Mouse (Mus musculus) midbrain, embryonic 10.5 days (tissue): ENCODE measurements around the gene Dhrs13. TPM values are rescaled to one million over a fixed set of nuclear protein-coding genes. Genes with fewer than 3 reads are reported as not detected.
A peak's percentile ranks its signal among the peaks of the same experiment; 100 is the strongest.

Experiments
- DNase-seq: peaks from one replicate; pipeline ENCODE4 v3.0.0-alpha.2; 2017; ENCODE audit warnings: low spot score
- H3K27ac ChIP-seq: fragments of 300-500 bp; sonication (generic); replicated peaks from 2 replicates; pipeline ENCODE4 v1.5.1; 2016; ENCODE audit warnings: mild to moderate bottlenecking
- H3K27me3 ChIP-seq: fragments of 300-500 bp; sonication (generic); 2 replicates; pipeline ENCODE4 v1.6.1; 2016; ENCODE audit warnings: low read depth, mild to moderate bottlenecking; ENCODE audit not compliant: poor library complexity, severe bottlenecking
- H3K36me3 ChIP-seq: fragments of 300-500 bp; sonication (generic); 2 replicates; pipeline ENCODE4 v1.6.1; 2016; ENCODE audit warnings: mild to moderate bottlenecking, moderate library complexity
- H3K4me1 ChIP-seq: fragments of 300-500 bp; sonication (generic); 2 replicates; pipeline ENCODE4 v1.6.1; 2016
- H3K4me3 ChIP-seq: fragments of 300-500 bp; sonication (generic); 2 replicates; pipeline ENCODE4 v1.5.1; 2016; ENCODE audit warnings: mild to moderate bottlenecking, moderate library complexity
- H3K9me3 ChIP-seq: fragments of 300-500 bp; sonication (generic); replicated peaks from 2 replicates; pipeline ENCODE4 v1.6.1; 2016; ENCODE audit warnings: mild to moderate bottlenecking
- WGBS: fragments of 180-500 bp; shearing (Covaris S2); methylation state at CpG from one replicate; pipeline ENCODE4 v1.1.7; 2016; 5-methylcytosine and 5-hydroxymethylcytosine counted together
- polyA plus RNA-seq: library from polyadenylated mRNA; unstranded; fragments of >200 nt; fragmentation: Nextera tagmentation; extraction: Ambion mirVana; gene quantifications from 2 replicates; pipeline ENCODE4 v1.2.1, GENCODE M21; 2016

The Dhrs13 gene
- polyA plus RNA-seq, 1 experiment from 2014 or later = 17.7 TPM

DNA sequence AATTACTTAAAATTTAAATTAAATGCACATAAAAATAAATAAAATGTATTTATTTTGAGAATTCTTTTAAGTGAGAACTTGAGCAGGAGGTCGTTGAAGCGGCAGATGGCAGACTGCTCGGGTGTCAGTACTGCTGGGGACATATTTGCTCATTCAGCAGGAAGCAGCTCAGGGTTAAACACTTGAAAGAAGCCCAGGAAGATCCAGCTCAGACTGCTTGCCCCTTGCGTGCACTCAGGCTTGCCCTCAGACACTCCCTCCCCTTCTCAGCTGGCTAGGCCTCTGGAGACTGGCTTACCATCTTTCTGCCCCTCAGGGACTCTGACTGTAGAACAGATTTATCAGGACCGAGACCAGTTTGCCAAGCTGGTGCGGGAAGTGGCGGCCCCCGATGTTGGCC is 24.9 kb downstream of the Dhrs13 start:
- Histone ChIP-seq H3K27ac (no peak overlapping the region), H3K4me1 (no peaks in the 10 kb centered on the region), H3K4me3 (no peak overlapping the region), H3K27me3 (no peaks in the 10 kb centered on the region), H3K36me3 (peaks cover 77% of the 10 kb centered on the region), H3K9me3 (no peaks in the 10 kb centered on the region)
- no peak for DNase-seq
- WGBS = 83% methylated on average over 8 of the region's 8 CpGs

DNA sequence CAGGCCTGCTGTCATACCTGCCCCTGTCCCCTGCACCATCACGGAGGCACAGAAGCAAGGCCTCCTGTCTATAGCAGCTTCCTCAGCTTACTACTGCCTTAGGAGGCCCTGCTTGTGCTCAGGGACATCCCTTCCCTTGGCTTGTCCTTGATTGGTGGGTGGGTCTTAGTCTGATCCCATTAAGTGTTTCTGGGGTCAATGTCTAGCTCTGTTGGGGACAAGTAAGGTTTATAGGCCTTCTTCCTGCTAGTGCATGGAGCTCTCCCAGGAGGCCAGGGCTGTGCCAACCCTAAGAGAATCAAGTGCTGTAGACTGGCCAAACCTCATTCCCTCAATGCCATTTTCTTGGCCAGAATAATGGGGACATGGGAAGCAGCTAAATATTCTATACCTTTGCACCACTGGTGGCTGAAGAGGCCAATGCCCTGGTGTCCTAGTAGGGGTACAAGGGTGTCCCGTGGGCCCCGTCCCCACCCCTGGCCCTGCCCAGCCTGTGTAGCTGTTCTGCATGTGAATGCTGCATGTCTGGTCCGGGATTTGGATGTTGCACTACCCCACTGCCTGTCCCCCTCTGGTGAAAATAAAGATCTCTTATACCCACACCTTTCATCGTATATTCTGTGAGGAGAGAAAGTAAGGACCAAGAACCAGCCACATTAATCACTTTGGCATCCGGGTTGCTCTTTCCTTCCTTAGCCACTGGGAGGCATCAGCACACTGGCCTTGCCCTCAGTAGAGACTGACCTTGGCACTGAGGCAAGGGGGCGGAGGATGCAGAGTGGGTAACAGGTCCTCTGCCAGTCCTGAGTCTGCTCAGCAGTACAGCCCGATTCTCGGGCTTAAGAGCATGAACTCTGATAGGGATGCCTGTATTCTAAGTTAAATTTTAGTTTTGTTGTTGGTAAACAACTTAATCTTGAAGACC is 28.0 kb downstream of the Dhrs13 start:
- H3K4me1 ChIP-seq = no peaks in the 10 kb centered on the region
- DNase-seq = peak; percentile 41
- H3K9me3 ChIP-seq = no peaks in the 10 kb centered on the region
- H3K27ac ChIP-seq = no peak overlapping the region
- H3K27me3 ChIP-seq = no peaks in the 10 kb centered on the region
- no peak overlapping the region for H3K4me3 ChIP-seq
- H3K36me3 ChIP-seq = peaks cover 52% of the 10 kb centered on the region
- 72% methylated on average over 9 of the region's 9 CpGs for WGBS

DNA sequence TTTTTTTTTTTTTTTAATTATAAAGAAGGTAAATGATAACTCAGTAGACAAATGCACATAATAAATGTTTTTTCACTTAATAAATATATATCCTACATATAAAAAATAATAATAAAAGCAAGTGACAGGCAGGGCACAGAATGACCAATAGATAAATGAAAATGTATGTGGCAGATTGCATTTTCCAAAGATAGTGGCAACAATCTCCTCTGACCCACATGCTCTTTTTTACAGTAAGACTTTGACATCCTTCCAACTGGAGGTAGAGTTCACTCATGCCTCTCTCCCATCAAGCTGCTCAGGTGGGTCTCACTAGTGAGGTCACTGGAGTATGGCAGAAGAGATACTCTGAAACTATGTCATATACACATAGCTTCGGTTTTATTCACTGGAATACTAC is 30.5 kb downstream of the Dhrs13 start:
- H3K36me3 ChIP-seq = peaks cover 27% of the 10 kb centered on the region
- H3K27ac ChIP-seq = no peak overlapping the region
- no peak for DNase-seq
- H3K4me1 ChIP-seq = no peaks in the 10 kb centered on the region
- H3K9me3 ChIP-seq = no peaks in the 10 kb centered on the region
- WGBS = 79% methylated on average over 1 of the region's 1 CpGs
- H3K4me3 ChIP-seq = no peak overlapping the region
- no peaks in the 10 kb centered on the region for H3K27me3 ChIP-seq

DNA sequence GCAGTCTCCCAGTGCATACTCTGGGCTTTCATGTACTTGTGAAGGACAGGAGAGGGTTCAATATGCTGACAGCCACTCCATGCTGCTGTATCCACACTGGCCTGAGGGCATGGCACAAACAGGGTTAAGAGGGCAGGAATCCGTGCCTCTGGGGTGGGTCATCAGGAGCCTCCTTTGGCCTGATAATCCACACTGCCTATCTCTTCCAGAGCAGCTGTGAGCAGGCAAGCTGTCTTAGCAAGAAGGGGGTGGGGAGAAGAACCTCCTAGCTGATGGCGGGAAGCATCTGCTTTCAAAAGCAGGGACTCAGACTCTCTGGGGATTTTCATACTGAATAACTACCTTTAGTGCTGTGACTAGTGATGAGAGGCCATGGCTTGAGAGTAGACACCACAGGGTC is 33.8 kb downstream of the Dhrs13 start:
- Histone ChIP-seq H3K9me3 (no peaks in the 10 kb centered on the region), H3K4me1 (no peaks in the 10 kb centered on the region), H3K27ac (no peak overlapping the region), H3K4me3 (no peak overlapping the region), H3K36me3 (0 out of 2 replicates have a peak, but pooled peaks cover 5% of the 10 kb centered on the region), H3K27me3 (no peaks in the 10 kb centered on the region)
- WGBS = 49% methylated on average over 2 of the region's 2 CpGs
- DNase-seq = no peak

- Histone ChIP-seq H3K9me3 (no peaks in the 10 kb centered on the region), H3K27ac (no peak overlapping the region), H3K27me3 (no peaks in the 10 kb centered on the region), H3K4me3 (no peak overlapping the region), H3K36me3 (peaks cover 7% of the 10 kb centered on the region), H3K4me1 (no peaks in the 10 kb centered on the region)
- DNase-seq = no peak
- 73% methylated on average over 2 of the region's 2 CpGs for WGBS
Observed at GRCm38 (mm10) chr11:78066641-78067040, 34.6 kb downstream of the Dhrs13 start.

- Histone ChIP-seq H3K27ac (no peak overlapping the region), H3K36me3 (peaks cover 16% of the 10 kb centered on the region), H3K27me3 (no peaks in the 10 kb centered on the region), H3K4me3 (no peak overlapping the region), H3K4me1 (no peaks in the 10 kb centered on the region), H3K9me3 (no peaks in the 10 kb centered on the region)
- DNase-seq = no peak
- WGBS = 81% methylated on average over 5 of the region's 5 CpGs
Observed at GRCm38 (mm10) chr11:78067566-78067965, 35.5 kb downstream of the Dhrs13 start.

DNA sequence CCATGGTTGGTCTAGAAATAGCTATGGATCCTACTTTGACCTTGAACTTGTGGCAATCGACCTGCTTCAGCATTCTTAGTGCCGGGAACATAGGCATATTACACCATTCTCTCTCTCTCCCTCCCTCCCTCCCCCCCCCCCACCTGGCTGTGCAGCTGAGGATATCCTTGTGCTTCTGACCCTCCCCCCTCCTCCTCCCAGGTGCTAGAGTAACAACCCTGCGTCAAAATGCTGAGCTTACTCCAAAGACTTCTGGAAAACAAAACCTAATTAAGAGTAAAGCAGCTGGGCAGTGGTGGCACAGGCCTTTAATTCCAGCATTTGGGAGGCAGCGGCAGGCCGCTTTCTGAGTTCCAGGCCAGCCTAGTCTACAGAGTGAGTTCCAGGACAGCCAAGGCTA is 37.0 kb downstream of the Dhrs13 start:
- H3K9me3 ChIP-seq = no peaks in the 10 kb centered on the region
- 92% methylated on average over 5 of the region's 5 CpGs for whole genome bisulfite sequencing
- peaks cover 32% of the 10 kb centered on the region for H3K36me3 ChIP-seq
- DNase-seq = no peak
- H3K27me3 ChIP-seq = no peaks in the 10 kb centered on the region
- no peaks in the 10 kb centered on the region for H3K4me1 ChIP-seq
- no peak overlapping the region for H3K4me3 ChIP-seq
- no peak overlapping the region for H3K27ac ChIP-seq

GRCm38 (mm10) chr11:78069646-78070045 is 37.6 kb downstream of the Dhrs13 start:
- Histone ChIP-seq H3K36me3 (peaks cover 37% of the 10 kb centered on the region), H3K4me1 (no peaks in the 10 kb centered on the region), H3K27me3 (no peaks in the 10 kb centered on the region), H3K27ac (no peak overlapping the region), H3K9me3 (no peaks in the 10 kb centered on the region), H3K4me3 (no peak overlapping the region)
- WGBS = 81% methylated on average over 6 of the region's 6 CpGs
- DNase-seq = no peak

- Histone ChIP-seq H3K27ac (no peak overlapping the region), H3K36me3 (peaks cover 60% of the 10 kb centered on the region), H3K27me3 (no peaks in the 10 kb centered on the region), H3K4me1 (no peaks in the 10 kb centered on the region), H3K9me3 (no peaks in the 10 kb centered on the region), H3K4me3 (0 out of 2 replicates have a peak overlapping the region, but pooled peaks have one; percentile 2)
- WGBS = 79% methylated on average over 5 of the region's 5 CpGs
- DNase-seq = no peak
Observed at GRCm38 (mm10) chr11:78071938-78072337, 39.9 kb downstream of the Dhrs13 start.

DNA sequence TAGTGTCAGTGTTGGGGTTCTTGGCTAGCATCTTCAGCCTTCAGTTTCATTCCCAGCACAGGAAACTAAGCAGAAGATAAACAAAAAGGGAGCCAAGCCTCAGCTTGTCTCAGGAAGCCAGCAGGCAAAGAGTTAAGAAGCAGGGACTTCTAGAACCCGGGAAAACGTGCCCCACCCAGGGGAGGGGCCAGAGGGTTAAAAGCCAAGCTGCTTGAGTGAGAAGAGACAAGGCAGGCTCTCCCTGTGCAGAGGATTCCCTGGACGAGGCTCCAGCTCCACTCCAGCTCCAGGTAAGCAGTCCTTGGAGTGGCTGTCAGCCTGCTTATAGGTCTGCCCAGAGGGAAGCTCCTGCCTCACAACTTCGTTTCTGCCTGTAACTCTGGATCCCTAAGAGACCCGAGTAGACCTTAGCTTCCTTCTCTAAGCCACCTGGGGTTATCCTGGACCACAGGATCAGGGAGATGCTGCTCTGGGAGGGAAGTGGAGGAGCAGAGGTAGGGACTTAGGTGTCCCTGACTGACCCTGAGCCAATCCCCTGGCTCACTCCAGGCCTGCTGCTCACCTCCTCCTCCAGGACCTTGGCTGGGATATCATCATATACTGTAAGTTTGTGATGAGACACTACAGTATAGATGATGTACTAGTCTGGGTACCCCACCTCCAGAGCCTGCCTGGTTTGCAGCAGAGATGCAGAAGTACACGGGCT is 40.5 kb downstream of the Dhrs13 start:
- Histone ChIP-seq H3K4me1 (no peaks in the 10 kb centered on the region), H3K27me3 (no peaks in the 10 kb centered on the region), H3K9me3 (no peaks in the 10 kb centered on the region), H3K4me3 (peak overlapping the region; percentile 27), H3K27ac (peak overlapping the region; percentile 24; the same call in 1 of the 2 replicates), H3K36me3 (peaks cover 66% of the 10 kb centered on the region)
- DNase-seq = no peak
- WGBS = 30% methylated on average over 6 of the region's 6 CpGs

- Histone ChIP-seq H3K9me3 (no peaks in the 10 kb centered on the region), H3K4me1 (no peaks in the 10 kb centered on the region), H3K4me3 (no peak overlapping the region), H3K36me3 (peaks cover 74% of the 10 kb centered on the region), H3K27me3 (no peaks in the 10 kb centered on the region), H3K27ac (no peak overlapping the region)
- 93% methylated on average over 9 of the region's 9 CpGs for WGBS
- no peak for DNase-seq
Observed at GRCm38 (mm10) chr11:78073577-78074276, 41.6 kb downstream of the Dhrs13 start.

GRCm38 (mm10) chr11:78074277-78074652 is 42.2 kb downstream of the Dhrs13 start:
- Histone ChIP-seq H3K4me3 (no peak overlapping the region), H3K27ac (no peak overlapping the region), H3K4me1 (peaks cover 5% of the 10 kb centered on the region), H3K9me3 (no peaks in the 10 kb centered on the region), H3K36me3 (peaks cover 74% of the 10 kb centered on the region), H3K27me3 (no peaks in the 10 kb centered on the region)
- 90% methylated on average over 2 of the region's 2 CpGs for WGBS
- DNase-seq = no peak
